Mouse (Mus musculus) intestine, embryonic 15.5 days (tissue): Measurements from ENCODE around the gene Sema3c. TPM values are rescaled to one million over a fixed set of nuclear protein-coding genes. Genes with fewer than 3 reads are reported as not detected.

ENCODE experiments used
- ATAC-seq: fragments of 200-750 bp; cut with Nextera tagmentation; 2 replicates; pipeline ENCODE4 v1.8.0; 2017; ENCODE audit warnings: moderate TSS enrichment, moderate library complexity
- H3K27ac ChIP-seq: fragments of 300-500 bp; sonication (generic); 2 replicates; pipeline ENCODE4 v1.5.1; 2015; ENCODE audit warnings: mild to moderate bottlenecking, inconsistent platforms
- H3K27me3 ChIP-seq: fragments of 300-500 bp; sonication (generic); replicated peaks from 2 replicates; pipeline ENCODE4 v1.6.1; 2015; ENCODE audit warnings: inconsistent platforms
- H3K36me3 ChIP-seq: fragments of 300-500 bp; sonication (generic); 2 replicates; pipeline ENCODE4 v1.6.1; 2015; ENCODE audit warnings: inconsistent platforms
- H3K4me1 ChIP-seq: fragments of 300-500 bp; sonication (generic); replicated peaks from 2 replicates; pipeline ENCODE4 v1.6.1; 2015; ENCODE audit warnings: inconsistent platforms
- H3K4me2 ChIP-seq: fragments of 300-500 bp; sonication (generic); replicated peaks from 2 replicates; pipeline ENCODE4 v1.6.1; 2015; ENCODE audit warnings: mild to moderate bottlenecking, inconsistent platforms
- H3K4me3 ChIP-seq: fragments of 300-500 bp; sonication (generic); replicated peaks from 2 replicates; pipeline ENCODE4 v1.5.1; 2015; ENCODE audit warnings: inconsistent platforms
- H3K9ac ChIP-seq: fragments of 300-500 bp; sonication (generic); 2 replicates; pipeline ENCODE4 v1.6.1; 2015; ENCODE audit warnings: inconsistent platforms
- H3K9me3 ChIP-seq: fragments of 300-500 bp; sonication (generic); 2 replicates; pipeline ENCODE4 v1.6.1; 2016; ENCODE audit warnings: inconsistent platforms
- WGBS: fragments of 180-500 bp; shearing (Covaris S2); methylation state at CpG from one replicate; pipeline ENCODE4 v1.1.7; 2015; 5-methylcytosine and 5-hydroxymethylcytosine counted together
- polyA plus RNA-seq: library from polyadenylated mRNA; unstranded; fragments of >200 nt; fragmentation: Nextera tagmentation; extraction: Ambion mirVana; gene quantifications from 2 replicates; pipeline ENCODE4 v1.2.1, GENCODE M21; 2015

The Sema3c gene
- polyA plus RNA-seq, 1 experiment from 2014 or later, result 43.6 TPM

- Histone ChIP-seq H3K36me3 (no peaks in the 10 kb centered on the region), H3K27me3 (no peaks in the 10 kb centered on the region), H3K4me3 (no peak overlapping the region), H3K9ac (no peak overlapping the region), H3K27ac (no peak overlapping the region), H3K4me1 (no peaks in the 10 kb centered on the region), H3K4me2 (no peak overlapping the region), H3K9me3 (no peaks in the 10 kb centered on the region)
- WGBS, result 65% methylated on average over 2 of the region's 2 CpGs
- no peak; the same call in 1 of the 2 replicates for ATAC-seq
Observed at GRCm38 (mm10) chr5:17584299-17584945, 10.3 kb downstream of the Sema3c start.

GRCm38 (mm10) chr5:17586518-17587210 is 12.6 kb downstream of the Sema3c start:
- Histone ChIP-seq H3K36me3 (no peaks in the 10 kb centered on the region), H3K9me3 (no peaks in the 10 kb centered on the region), H3K27ac (no peak overlapping the region), H3K9ac (no peak overlapping the region), H3K4me3 (no peak overlapping the region), H3K4me2 (no peak overlapping the region), H3K4me1 (no peaks in the 10 kb centered on the region), H3K27me3 (no peaks in the 10 kb centered on the region)
- 75% methylated on average over 2 of the region's 2 CpGs for WGBS
- ATAC-seq, result no peak

GRCm38 (mm10) chr5:17591908-17592307 is 17.8 kb downstream of the Sema3c start:
- H3K4me3 ChIP-seq, result no peak overlapping the region
- H3K9me3 ChIP-seq, result no peaks in the 10 kb centered on the region
- no peaks in the 10 kb centered on the region for H3K4me1 ChIP-seq
- no peak overlapping the region for H3K9ac ChIP-seq
- H3K4me2 ChIP-seq, result no peak overlapping the region
- WGBS, result 80% methylated on average over 3 of the region's 3 CpGs
- ATAC-seq, result no peak
- H3K36me3 ChIP-seq, result no peaks in the 10 kb centered on the region
- no peaks in the 10 kb centered on the region for H3K27me3 ChIP-seq
- no peak overlapping the region for H3K27ac ChIP-seq

- no peaks in the 10 kb centered on the region for H3K27me3 ChIP-seq
- H3K36me3 ChIP-seq, result no peaks in the 10 kb centered on the region
- H3K4me2 ChIP-seq, result no peak overlapping the region
- H3K4me1 ChIP-seq, result no peaks in the 10 kb centered on the region
- no peak overlapping the region for H3K9ac ChIP-seq
- H3K9me3 ChIP-seq, result no peaks in the 10 kb centered on the region
- H3K27ac ChIP-seq, result no peak overlapping the region
- 23% methylated on average over 4 of the region's 4 CpGs for WGBS
- ATAC-seq, result peak; percentile 67
- H3K4me3 ChIP-seq, result no peak overlapping the region
Observed at GRCm38 (mm10) chr5:17601700-17602099, 27.6 kb downstream of the Sema3c start.

- no peaks in the 10 kb centered on the region for H3K36me3 ChIP-seq
- H3K4me1 ChIP-seq, result no peaks in the 10 kb centered on the region
- H3K9ac ChIP-seq, result no peak overlapping the region
- H3K27ac ChIP-seq, result no peak overlapping the region
- H3K27me3 ChIP-seq, result no peaks in the 10 kb centered on the region
- no peak overlapping the region for H3K4me2 ChIP-seq
- H3K4me3 ChIP-seq, result no peak overlapping the region
- no peaks in the 10 kb centered on the region for H3K9me3 ChIP-seq
- ATAC-seq, result no peak
- WGBS, result 82% methylated on average over 2 of the region's 2 CpGs
Observed at GRCm38 (mm10) chr5:17620619-17621018, 46.5 kb downstream of the Sema3c start.

- Histone ChIP-seq H3K4me1 (no peaks in the 10 kb centered on the region), H3K36me3 (no peaks in the 10 kb centered on the region), H3K27me3 (no peaks in the 10 kb centered on the region), H3K4me3 (no peak overlapping the region), H3K27ac (no peak overlapping the region), H3K9me3 (no peaks in the 10 kb centered on the region), H3K4me2 (no peak overlapping the region), H3K9ac (no peak overlapping the region)
- 89% methylated on average over 2 of the region's 2 CpGs for WGBS
- ATAC-seq, result no peak
Observed at GRCm38 (mm10) chr5:17622564-17622963, 48.5 kb downstream of the Sema3c start.

- Histone ChIP-seq H3K4me2 (no peak overlapping the region), H3K9ac (no peak overlapping the region), H3K36me3 (no peaks in the 10 kb centered on the region), H3K4me3 (no peak overlapping the region), H3K4me1 (no peaks in the 10 kb centered on the region), H3K27me3 (no peaks in the 10 kb centered on the region), H3K27ac (no peak overlapping the region), H3K9me3 (no peaks in the 10 kb centered on the region)
- WGBS, result 34% methylated on average over 1 of the region's 1 CpGs
- no peak for ATAC-seq
Observed at GRCm38 (mm10) chr5:17628606-17629005, 54.5 kb downstream of the Sema3c start.

- WGBS, result 62% methylated on average over 3 of the region's 3 CpGs
- Histone ChIP-seq H3K27ac (no peak overlapping the region), H3K4me1 (no peaks in the 10 kb centered on the region), H3K4me2 (no peak overlapping the region), H3K4me3 (no peak overlapping the region), H3K27me3 (no peaks in the 10 kb centered on the region), H3K9me3 (no peaks in the 10 kb centered on the region), H3K36me3 (no peaks in the 10 kb centered on the region), H3K9ac (no peak overlapping the region)
- ATAC-seq, result no peak
Observed at GRCm38 (mm10) chr5:17629599-17629998, 55.5 kb downstream of the Sema3c start.

GRCm38 (mm10) chr5:17639519-17639918 is 65.4 kb downstream of the Sema3c start:
- ATAC-seq, result no peak
- 80% methylated on average over 3 of the region's 3 CpGs for WGBS

GRCm38 (mm10) chr5:17647643-17648226 is 73.7 kb downstream of the Sema3c start:
- 51% methylated on average over 7 of the region's 7 CpGs for WGBS
- H3K4me2 ChIP-seq, result peak overlapping the region; percentile 24; the same call in 1 of the 2 replicates
- peak; percentile 6; the same call in 1 of the 2 replicates for ATAC-seq
- no peaks in the 10 kb centered on the region for H3K27me3 ChIP-seq
- no peaks in the 10 kb centered on the region for H3K36me3 ChIP-seq
- H3K4me1 ChIP-seq, result 0 out of 2 replicates have a peak, but pooled peaks cover 7% of the 10 kb centered on the region
- no peaks in the 10 kb centered on the region for H3K9me3 ChIP-seq
- no peak overlapping the region for H3K9ac ChIP-seq
- H3K4me3 ChIP-seq, result no peak overlapping the region
- H3K27ac ChIP-seq, result peak overlapping the region; percentile 44

More at GRCm38 (mm10) chr5:17639519-17639918, 65.4 kb downstream of the Sema3c start:
- Histone ChIP-seq H3K27ac (no peak overlapping the region), H3K27me3 (no peaks in the 10 kb centered on the region), H3K36me3 (no peaks in the 10 kb centered on the region), H3K4me1 (no peaks in the 10 kb centered on the region), H3K4me2 (no peak overlapping the region), H3K9me3 (no peaks in the 10 kb centered on the region), H3K4me3 (no peak overlapping the region), H3K9ac (no peak overlapping the region)

- ATAC-seq, result peak; percentile 94
- H3K4me2 ChIP-seq, result no peak overlapping the region
Observed at GRCm38 (mm10) chr5:17648865-17649542, 74.9 kb downstream of the Sema3c start.

GRCm38 (mm10) chr5:17661223-17661622 is 87.1 kb downstream of the Sema3c start:
- H3K9me3 ChIP-seq, result no peaks in the 10 kb centered on the region
- no peak overlapping the region for H3K4me2 ChIP-seq
- H3K4me1 ChIP-seq, result no peaks in the 10 kb centered on the region
- no peak for ATAC-seq
- no peak overlapping the region for H3K27ac ChIP-seq
- H3K27me3 ChIP-seq, result no peaks in the 10 kb centered on the region
- H3K4me3 ChIP-seq, result no peak overlapping the region
- H3K36me3 ChIP-seq, result no peaks in the 10 kb centered on the region
- 69% methylated on average over 3 of the region's 3 CpGs for WGBS
- H3K9ac ChIP-seq, result no peak overlapping the region

More at GRCm38 (mm10) chr5:17648865-17649542, 74.9 kb downstream of the Sema3c start:
- Histone ChIP-seq H3K9ac (no peak overlapping the region), H3K4me1 (0 out of 2 replicates have a peak, but pooled peaks cover 7% of the 10 kb centered on the region), H3K27ac (peak overlapping the region; percentile 13; the same call in 1 of the 2 replicates), H3K36me3 (no peaks in the 10 kb centered on the region), H3K9me3 (no peaks in the 10 kb centered on the region), H3K4me3 (no peak overlapping the region), H3K27me3 (no peaks in the 10 kb centered on the region)
- WGBS, result 2% methylated on average over 1 of the region's 1 CpGs
